Mouse (Mus musculus) layer of hippocampus, adult 18-20 months (tissue): ENCODE data around the gene Mvk. TPM values are rescaled to one million over a fixed set of nuclear protein-coding genes. Genes with fewer than 3 reads are reported as not detected.
A peak's percentile ranks its signal among the peaks of the same experiment; 100 is the strongest.

Experiments
- DNase-seq, 2 experiments: peaks; one replicate each; pipeline ENCODE4 v3.0.0; 2022; ENCODE audit warnings: low spot score in 2 of 2
- long read RNA-seq: library from polyadenylated mRNA; stranded (forward); transcript quantifications from one replicate; pipeline ENCODE4 v2.0.0, GENCODE M21; 2021
- total RNA-seq, 2 experiments: library from RNA; stranded (reverse); gene quantifications; 2 replicates each; pipeline ENCODE4 v1.2.3; 2021

Gene Mvk
- 10 to 100 TPM; 25.4 to 27.3 TPM for total RNA-seq
- long read RNA-seq, transcript Mvk-201 (11 exons, 1,660 nt) = major isoform, 13 of 23 reads
- long read RNA-seq, partial matches to known transcripts = 7 of 23 reads
- long read RNA-seq, other reads (novel, unspliced or antisense) = 2 of 23 reads

- peak; percentile 98 to 99 for DNase-seq
Observed at GRCm38 (mm10) chr5:114443566-114444367, at the start of gene Mvk, which contains the start of gene Mmab. Mvk (plus strand) TSS chr5:114444269. Mmab (minus strand) TSS chr5:114444060.

GRCm38 (mm10) chr5:114406592-114406991 is 37.5 kb upstream of the Mvk start:
- no peak for DNase-seq

GRCm38 (mm10) chr5:114407269-114407668 is 36.8 kb upstream of the Mvk start:
- no peak for DNase-seq

GRCm38 (mm10) chr5:114407810-114408209 is 36.3 kb upstream of the Mvk start:
- DNase-seq = no peak

- DNase-seq = no peak
Observed at GRCm38 (mm10) chr5:114408846-114409245, 35.2 kb upstream of the Mvk start.

- DNase-seq = no peak
Observed at GRCm38 (mm10) chr5:114410429-114410828, 33.6 kb upstream of the Mvk start.

- DNase-seq = no peak
Observed at GRCm38 (mm10) chr5:114412361-114412998, 31.6 kb upstream of the Mvk start.

- DNase-seq = no peak
Observed at GRCm38 (mm10) chr5:114413067-114413735, 30.9 kb upstream of the Mvk start.

GRCm38 (mm10) chr5:114415606-114416005 is 28.5 kb upstream of the Mvk start:
- no peak for DNase-seq

- no peak for DNase-seq
Observed at GRCm38 (mm10) chr5:114416855-114417254, 27.2 kb upstream of the Mvk start.

GRCm38 (mm10) chr5:114418541-114418940 is 25.5 kb upstream of the Mvk start:
- no peak for DNase-seq

GRCm38 (mm10) chr5:114421561-114422298 is 22.3 kb upstream of the Mvk start:
- DNase-seq = no peak

- no peak for DNase-seq
Observed at GRCm38 (mm10) chr5:114422591-114422990, 21.5 kb upstream of the Mvk start.

- no peak for DNase-seq
Observed at GRCm38 (mm10) chr5:114423961-114424360, 20.1 kb upstream of the Mvk start.

- DNase-seq = no peak
Observed at GRCm38 (mm10) chr5:114426732-114427131, 17.3 kb upstream of the Mvk start.

GRCm38 (mm10) chr5:114428621-114429020 is 15.4 kb upstream of the Mvk start:
- no peak for DNase-seq

- DNase-seq = no peak
Observed at GRCm38 (mm10) chr5:114429781-114430180, 14.3 kb upstream of the Mvk start.

- no peak for DNase-seq
Observed at GRCm38 (mm10) chr5:114434359-114434758, 9.7 kb upstream of the Mvk start.

- no peak for DNase-seq
Observed at GRCm38 (mm10) chr5:114435588-114435987, 8.5 kb upstream of the Mvk start.

- DNase-seq = no peak
Observed at GRCm38 (mm10) chr5:114444368-114444692, 261 bp downstream of the Mvk start.

- no peak for DNase-seq
Observed at GRCm38 (mm10) chr5:114449011-114449410, 4.9 kb downstream of the Mvk start.
